Mouse (Mus musculus): Measurements from ENCODE around the gene Eif4e2.

Eif4e2 gene

DNA sequence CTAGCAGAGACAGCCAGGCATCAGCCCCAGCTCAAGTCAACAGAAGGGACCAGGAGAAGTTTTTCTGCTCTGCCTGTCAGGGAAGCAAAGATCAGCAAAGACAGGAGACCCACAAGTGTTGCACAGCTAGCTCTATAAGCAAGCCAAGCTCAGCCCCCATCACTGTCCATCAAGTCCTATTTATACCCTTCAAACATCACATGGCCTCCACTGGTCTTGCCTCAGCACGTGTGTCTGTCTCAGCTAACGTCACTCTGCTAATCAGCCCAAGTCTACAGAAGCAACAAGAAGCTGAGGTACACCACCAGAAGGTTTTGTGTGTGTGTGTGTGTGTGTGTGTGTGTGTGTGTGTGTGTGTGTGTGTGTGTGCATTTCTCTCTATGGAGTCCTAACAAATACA is 12.9 kb upstream of the Eif4e2 start:
- in situ Hi-C loops (cut with MboI, MseI): no loop called here

DNA sequence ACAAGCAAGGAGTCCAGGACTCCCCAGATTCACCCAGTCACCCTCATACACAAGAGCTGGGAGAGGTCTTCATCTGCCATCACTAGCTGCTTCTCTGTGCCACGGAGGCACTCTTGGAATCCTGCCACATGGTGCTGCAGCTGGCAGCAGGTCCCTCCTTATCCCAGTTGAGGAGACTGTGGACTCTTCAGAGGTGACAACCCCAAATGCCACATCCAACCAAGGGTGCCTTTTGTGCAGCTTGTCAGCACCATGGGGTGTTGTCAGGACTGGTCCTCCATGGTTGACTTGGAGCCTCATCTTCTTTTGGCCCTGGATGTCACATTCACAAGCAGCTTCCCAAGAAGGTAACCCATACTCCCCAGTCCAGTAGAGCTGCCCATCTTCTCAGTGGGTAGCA is 11.9 kb upstream of the Eif4e2 start:
- in situ Hi-C loops (cut with MboI, MseI): no loop called here

DNA sequence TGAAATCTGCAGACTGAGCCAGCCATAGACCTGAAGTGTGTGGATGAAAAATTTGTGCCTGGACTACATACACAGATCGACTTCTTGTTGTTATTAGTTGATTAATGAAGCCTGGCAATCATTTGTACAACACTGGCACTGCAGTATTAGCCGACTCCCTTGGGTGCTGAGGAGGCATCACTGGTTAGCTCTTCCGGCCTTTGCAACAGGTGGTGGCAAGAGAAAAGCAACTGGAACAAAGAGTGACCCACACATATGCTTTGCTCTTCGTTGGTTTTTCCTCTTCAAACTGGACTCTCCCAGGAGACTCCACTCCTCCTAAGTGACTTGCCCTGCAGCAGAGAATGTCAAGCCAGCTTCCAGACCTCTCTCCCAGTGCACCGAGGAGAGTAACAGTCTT is 9.9 kb upstream of the Eif4e2 start:
- in situ Hi-C loops (cut with MboI, MseI): no loop called here

DNA sequence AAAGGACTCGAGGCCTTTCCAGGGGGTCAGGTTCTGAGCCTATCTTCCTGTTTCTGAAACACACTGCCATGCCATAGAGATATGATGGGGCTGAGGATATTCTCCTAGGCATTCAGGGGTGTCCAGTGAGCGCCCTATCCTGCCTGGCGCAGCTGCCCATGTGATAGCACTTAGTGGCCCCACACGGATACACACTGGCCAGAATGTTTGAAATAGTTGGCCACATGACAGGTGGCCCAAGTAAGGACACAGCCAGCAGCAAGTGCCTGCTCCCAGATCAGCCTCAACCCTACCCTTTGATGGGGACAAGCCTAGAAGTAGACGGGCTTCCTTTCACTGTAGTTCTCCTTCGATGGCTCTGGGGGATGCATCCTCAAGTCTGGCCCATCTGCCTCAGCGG is 9.2 kb upstream of the Eif4e2 start, which contains the start of gene Chrng:
Gene Chrng (plus strand): TSS at position 193 of the 400 bp plus-strand sequence.
- in situ Hi-C loops (cut with MboI, MseI): no loop called here

DNA sequence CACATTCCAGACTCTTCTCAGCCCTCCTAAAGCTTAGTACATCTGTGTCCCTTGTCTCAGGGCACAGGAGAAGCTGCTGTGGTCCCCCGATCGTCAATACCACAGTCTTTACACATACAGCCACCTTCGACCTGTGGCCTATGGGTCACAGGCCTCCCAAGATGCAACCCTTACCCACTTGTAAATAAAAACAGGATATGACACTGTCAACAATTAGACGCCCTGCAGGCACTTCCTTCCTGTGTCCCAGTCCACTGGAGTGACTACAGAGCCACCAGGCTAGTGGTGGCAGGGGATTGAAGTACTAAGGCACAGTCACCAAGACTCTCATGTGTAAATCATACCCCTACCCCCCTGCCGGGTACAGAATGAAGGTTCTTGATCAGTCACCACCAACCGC is 8.7 kb upstream of the Eif4e2 start:
- in situ Hi-C loops (cut with MboI, MseI): loop anchor here in 1 of 2 experiments (5.0 kb wide), 1 partner anchor 33 kb away; no protein-coding TSS in a partner anchor

DNA sequence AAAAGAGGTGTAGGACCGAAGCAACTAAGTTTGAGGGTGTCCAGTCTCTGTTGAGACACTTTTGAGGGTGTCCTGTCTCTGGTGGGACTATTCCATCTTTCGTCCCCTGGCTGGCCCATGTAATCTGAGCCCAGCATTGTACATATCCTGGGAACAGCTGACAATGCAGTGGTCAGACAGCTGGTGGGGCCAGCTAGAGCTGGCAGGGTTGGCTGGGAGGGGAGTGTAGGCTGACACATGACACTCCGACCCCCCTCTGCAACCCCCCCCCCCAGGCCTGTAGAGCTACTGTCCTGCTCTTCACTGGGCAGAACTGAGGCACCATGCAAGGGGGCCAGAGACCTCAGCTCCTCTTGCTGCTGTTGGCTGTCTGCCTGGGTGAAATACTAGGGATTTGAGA is 8.2 kb upstream of the Eif4e2 start:
- in situ Hi-C loops (cut with MboI, MseI): loop anchor here in 1 of 2 experiments (5.0 kb wide), 1 partner anchor 33 kb away; no protein-coding TSS in a partner anchor

DNA sequence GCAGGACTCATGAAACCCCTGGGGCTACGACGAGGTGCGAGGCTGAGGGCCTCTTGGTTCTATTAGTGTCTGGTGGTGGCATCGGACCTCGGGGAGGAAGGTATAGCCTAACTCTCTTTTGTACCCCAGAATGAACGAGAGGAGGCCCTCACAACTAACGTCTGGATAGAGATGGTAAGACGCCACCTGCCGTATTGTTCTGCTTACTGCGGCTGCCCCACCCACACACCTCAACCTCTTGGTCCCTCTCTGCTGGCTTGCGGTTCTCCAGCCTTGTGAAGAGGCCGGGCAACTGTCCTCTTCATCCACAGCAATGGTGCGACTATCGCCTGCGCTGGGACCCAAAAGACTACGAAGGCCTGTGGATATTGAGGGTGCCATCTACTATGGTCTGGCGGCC is 7.4 kb upstream of the Eif4e2 start:
- in situ Hi-C loops (cut with MboI, MseI): loop anchor here in 1 of 2 experiments (5.0 kb wide), 1 partner anchor 34 kb away; no protein-coding TSS in a partner anchor

DNA sequence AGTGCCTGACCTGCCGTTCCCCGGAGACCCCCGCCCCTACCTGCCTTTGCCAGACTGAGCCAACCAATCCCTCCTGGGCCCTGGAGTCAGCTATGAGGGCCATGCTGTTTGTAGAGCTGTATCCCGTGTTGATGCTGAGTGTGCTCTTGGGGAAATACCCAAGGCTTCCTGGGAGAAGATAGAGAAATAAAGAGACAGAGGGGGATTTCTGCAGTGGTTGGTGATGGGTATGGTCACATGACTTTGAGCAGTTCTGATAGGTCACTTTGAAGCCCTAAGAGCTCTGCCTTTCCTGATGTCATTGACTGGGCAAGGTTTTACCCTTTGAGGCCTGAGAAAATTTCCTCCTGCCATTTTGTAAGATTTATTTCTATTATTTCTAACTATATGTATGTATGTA is 2.3 kb upstream of the Eif4e2 start:
- in situ Hi-C loops (cut with MboI, MseI): no loop called here

DNA sequence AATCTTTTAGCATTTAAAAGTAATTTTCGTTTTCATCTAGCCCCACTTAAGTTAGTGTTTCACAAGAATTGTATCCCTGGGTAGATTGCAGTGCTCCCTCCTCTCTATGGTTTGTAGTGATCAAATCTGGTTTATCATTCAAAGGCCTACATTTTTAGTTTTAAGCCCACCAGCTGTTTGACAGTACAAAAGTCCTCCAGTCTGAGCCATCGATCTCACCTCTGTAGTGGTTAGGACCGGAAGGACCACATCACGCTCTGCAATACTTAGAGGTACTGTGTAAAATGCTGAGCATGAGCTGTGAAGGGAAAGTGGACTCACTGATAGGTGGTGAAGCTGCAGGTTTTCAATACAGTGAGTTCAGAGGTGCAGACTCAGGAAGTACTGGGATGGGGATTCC is 1.0 kb downstream of the Eif4e2 start:
- in situ Hi-C loops (cut with MboI, MseI): no loop called here

DNA sequence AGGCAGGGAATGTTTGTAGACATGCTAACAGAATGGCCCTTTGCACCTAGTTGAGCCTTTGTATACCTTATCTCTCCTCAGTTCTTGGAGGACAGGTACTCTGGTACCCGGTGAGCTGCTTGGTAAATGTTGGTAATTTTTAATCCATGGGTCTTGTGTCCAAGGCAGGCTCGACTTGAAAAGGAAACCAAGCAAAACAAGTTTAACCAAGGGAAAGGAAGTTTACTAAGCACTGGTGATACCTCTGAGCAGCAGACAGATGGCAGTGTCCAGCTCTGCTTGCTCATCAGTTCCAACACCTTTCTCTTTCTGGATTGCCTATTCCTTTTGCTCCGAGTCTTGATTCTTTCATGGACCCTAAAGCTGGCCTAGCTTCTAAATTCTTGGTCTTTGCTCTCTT is 4.2 kb downstream of the Eif4e2 start:
- in situ Hi-C loops (cut with MboI, MseI): no loop called here

DNA sequence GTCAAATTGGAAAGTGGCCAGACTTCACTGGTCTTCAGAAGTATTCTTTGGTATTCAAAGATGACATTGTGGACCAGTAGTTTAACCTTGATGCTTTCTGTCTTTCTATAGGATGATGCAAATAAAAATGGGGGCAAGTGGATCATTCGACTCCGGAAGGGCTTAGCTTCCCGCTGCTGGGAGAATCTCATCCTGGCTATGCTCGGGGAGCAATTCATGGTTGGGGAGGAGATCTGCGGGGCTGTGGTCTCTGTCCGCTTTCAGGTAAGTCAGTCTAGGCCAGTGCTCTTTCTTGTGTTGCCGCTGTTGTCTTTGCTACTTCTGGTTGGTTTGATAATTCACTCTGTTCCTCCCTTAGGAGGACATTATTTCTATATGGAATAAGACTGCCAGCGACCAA is 12.0 kb downstream of the Eif4e2 start:
- in situ Hi-C loops (cut with MboI, MseI): loop anchor here in 1 of 2 experiments (10.0 kb wide), 1 partner anchor 539 kb away; no protein-coding TSS in a partner anchor

DNA sequence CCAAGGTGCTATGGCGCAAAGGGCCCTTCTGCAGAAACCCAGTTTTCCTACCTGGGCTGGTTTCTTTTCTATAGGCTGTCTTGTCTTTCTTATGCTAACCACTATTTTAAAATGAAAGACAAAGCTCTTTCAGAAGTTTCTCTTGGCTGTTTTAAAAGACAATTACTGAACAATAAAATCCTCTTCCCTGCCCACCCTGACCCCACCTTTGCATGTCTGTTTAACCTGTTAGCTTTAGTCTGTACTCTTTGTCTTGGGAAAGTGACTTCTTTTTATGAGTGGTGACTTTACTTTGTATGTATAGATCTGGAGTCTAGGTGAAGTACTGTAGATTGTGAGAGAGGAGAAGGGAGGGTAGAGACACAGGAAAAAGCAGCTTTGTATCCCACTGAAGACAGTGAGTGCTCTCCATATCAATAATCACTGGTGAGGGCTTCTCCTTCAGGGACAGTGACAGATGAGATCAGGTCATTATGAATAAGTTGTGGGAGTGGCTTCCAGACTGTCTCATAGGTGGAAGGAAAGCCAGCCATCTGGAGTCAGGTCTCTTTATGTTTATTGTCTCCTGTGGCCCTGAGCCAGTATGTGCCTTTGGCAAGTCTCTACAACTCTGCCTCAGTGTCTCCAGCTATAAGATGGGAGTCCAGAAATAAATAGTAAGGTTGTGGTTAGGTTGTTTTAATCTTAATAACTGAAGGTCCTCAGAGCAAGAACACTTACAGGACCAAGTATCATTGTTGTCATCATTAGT is 12.9 kb downstream of the Eif4e2 start:
- in situ Hi-C loops (cut with MboI, MseI): loop anchor here in 1 of 2 experiments (10.0 kb wide), 1 partner anchor 538 kb away; no protein-coding TSS in a partner anchor

DNA sequence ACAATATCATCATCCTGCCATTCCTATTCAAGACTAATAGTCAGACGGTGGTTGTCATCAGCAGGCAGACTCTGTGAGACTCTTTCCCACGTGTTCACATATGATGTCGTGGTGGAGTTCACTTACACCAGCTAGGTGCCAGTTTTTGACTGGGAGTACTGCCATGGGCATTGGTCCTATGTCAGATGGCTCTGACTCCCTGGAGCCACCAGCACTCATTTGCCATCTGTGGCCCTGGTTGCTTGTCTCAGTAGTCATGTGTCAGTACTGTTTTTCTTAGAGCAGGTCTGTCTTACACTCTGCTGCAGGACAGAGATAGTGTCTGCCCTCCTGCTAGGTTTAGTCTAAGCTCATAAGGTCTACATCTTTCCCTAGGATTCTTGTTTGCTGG is 13.4 kb downstream of the Eif4e2 start:
- in situ Hi-C loops (cut with MboI, MseI): loop anchor here in 1 of 2 experiments (10.0 kb wide), 1 partner anchor 538 kb away; no protein-coding TSS in a partner anchor

DNA sequence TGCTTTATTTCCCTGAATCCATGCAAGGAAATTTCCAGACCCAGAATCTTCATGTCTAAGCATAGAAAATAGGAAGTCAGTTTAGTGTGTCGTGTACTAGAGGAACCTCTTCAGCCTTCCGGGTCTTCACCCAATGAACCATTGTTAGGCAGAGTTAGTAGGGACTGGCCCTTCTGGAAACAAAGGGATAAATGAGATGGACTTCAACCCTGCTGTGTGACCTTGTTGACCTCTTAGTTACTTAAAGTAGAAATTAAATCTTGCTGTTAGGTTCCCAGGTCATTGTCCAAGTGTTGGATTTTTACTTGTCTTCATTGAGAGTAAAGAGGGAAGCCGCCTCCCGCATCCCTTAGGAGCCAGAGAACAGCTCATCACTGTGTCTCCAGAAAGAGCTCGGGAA is 16.9 kb downstream of the Eif4e2 start:
- in situ Hi-C loops (cut with MboI, MseI): no loop called here

DNA sequence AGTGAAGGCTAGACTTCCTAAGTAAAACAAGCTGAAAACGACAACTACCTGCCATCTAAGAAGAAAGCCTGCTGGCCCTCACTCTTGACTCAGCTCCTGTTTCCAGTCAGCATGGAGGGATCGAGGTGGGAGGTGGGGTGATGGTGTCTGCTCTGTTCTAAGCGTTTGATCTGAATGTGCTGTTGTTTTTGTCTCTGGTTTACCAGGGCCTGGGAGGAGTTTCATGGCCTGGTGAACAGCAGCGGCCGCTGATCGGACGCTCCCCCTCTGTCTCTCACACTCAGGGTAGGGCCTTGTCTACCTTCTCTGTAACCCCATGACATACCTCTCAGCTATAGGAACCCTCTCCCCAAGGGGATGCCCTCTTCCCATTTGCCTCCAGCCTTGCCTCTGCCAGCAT is 18.5 kb downstream of the Eif4e2 start:
- in situ Hi-C loops (cut with MboI, MseI): no loop called here

DNA sequence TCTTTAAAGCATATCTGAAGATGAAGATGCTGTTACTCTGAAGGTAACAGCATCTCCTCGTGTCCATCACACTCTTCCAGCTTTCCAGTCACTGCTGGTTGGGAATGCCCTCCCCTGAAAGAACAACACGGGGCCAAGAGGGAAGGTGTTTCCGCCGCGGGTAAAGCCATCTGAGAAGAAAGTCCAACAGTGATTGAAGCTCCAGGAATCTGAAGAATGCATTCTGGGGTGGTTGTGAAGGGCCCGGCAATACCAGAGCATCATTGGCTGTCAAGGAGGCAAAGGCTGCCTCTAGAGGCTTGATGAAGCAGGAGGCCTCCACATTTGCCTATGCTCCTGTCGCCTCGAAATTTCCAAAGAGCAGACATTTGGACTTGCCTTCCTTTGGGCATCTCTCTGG is 25.3 kb downstream of the Eif4e2 start:
- in situ Hi-C loops (cut with MboI, MseI): no loop called here

DNA sequence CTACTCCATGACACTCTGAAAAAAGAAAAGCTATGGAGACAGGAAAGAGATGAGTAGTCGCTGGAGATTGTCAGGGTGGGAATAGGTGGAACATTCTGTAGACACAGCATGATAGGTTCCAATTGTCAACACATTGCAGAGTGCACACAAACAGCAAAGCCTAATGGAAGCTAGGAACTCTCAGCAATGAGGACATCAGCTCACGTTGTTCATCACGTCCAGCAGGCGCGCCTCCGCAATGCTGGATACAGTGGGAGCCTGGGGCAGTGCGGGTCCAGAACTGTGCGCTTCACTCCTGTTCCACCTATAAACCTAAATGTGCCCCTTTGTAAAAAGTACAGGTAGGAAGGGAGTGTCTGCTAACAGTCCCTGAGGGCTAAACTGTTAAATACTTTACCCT is 29.3 kb downstream of the Eif4e2 start:
- in situ Hi-C loops (cut with MboI, MseI): no loop called here

DNA sequence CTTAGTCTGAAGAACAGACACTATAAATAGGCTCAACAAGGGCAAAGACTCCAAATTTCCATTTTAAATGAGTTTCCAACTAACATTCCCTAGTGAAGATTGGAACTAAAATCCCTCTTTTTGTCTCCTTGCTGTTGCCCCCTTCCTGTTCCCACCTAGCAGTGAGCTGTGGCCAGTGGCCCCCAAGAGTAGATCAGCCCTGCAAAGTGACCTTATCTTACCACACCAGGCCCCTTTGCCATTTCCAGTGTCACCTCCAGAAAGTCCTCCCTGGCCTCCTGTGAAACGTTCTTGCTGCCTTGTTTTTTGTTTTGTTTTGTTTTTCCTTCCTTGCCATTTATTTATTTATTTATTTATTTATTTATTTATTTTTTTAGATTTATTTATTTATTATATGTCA is 31.7 kb downstream of the Eif4e2 start:
- in situ Hi-C loops (cut with MboI, MseI): loop anchor here in 1 of 2 experiments (5.0 kb wide), 1 partner anchor 82 kb away; the partner anchor contains the start of gene Gigyf2

DNA sequence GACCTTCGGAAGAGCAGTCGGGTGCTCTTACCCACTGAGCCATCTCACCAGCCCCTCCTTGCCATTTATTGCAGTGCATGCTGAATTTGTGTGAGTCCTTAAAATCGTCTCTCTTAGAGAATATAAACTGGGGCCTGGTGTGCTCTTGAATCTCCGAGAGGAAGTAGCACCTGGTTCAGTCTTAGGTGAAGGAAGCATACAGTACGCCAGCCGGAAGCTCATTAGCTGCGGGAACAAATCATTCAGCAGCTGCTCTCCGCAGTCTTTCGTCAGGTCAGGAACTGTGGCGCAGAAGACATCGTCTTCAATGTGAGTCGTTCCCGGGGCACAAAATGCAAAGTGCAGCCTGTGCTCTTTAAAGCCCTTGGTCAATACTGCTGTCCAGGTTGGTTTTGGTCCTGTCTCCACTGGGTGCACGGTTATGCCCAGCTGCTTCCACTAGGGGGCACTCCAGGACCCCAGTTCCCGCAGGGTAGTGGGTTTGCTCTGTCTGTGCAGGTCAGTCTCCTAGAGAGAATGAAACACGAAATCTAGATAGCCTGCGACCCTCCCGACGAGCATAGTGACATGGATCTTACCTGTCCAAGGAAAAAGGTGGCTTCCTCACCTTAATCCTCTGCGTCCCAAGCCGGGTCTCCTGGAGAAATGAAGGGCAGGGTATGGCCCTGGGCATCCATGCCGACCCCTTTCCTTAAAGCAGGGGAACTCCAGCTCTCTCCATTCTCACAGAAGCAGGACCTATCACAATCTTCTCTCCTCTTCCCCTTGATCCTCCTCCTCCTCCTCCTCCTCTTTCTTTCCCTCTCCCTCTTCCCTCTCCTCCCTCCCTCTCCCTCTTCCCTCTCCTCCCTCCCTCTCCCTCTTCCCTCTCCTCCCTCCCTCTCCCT is 32.5 kb downstream of the Eif4e2 start:
- in situ Hi-C loops (cut with MboI, MseI): loop anchor here in 1 of 2 experiments (5.0 kb wide), 1 partner anchor 81 kb away; the partner anchor contains the start of gene Gigyf2

DNA sequence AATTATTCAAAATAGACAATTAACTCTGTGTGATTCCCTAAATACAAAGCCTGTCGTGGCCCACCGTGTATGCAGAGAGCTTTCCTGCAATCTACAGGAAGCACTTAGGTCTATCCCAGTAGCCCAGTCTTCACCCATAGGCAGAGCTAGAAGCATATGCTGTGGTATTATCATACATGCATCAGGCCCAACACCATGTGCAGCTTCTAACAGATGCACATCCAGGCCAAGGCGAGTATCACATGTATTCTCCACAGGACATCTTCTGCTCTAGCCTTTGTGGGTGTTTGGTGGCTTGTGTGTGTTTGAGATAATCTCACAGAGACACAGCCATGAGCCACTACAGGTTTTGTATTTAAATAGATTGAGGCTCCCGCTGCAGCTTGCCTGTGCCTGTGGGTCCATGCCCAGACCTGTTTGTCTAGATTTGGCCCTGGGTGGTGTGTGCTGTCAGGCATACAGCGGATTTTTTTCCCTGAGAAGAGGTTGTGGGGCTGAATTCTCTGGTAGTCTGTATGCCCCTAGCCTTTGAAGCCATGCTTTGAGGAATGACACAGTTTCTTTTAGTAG is 38.4 kb downstream of the Eif4e2 start:
- in situ Hi-C loops (cut with MboI, MseI): no loop called here

DNA sequence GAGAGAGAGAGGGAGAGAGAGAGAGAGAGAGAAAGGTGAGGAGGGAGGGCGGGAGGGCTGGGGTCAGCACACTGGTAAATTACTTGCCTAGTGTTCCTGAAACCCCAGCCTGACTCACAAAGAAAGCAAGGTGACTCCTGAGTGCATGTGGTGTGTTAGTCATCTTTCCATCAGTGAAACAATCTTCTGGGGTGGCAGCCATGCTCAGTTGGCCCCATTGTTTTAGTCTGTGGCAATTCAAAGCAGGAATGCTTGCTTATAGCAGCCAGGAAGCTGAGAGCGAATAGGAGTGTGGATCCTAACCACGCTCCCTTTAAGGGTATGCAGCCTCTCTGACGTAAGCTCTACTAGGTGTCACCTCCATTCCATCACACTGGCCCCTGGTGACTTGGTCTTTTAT is 41.5 kb downstream of the Eif4e2 start:
- in situ Hi-C loops (cut with MboI, MseI): no loop called here

DNA sequence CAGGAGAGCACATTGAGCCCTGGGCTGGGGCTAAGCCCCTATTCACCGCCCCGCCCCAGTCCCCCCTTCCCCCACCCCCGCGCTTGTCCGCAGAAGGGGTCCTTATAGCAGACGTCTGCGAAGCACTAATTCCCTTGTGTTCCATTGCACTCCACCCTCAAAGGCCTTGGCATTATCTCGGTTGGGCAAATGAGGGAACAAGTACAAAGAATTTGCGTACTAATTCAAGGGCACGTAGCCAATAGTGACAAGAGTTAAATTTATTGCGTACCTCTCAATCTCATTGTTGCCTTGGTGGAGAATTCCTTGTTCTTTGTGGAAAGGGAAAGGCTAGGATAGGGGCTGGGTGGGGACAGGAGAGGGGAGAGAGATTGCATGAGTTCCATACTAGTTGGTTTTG is 44.0 kb downstream of the Eif4e2 start:
- in situ Hi-C loops (cut with MboI, MseI): no loop called here
